Mouse (Mus musculus): ENCODE data around the gene Slc5a9. TPM values are rescaled to one million over a fixed set of nuclear protein-coding genes. Genes with fewer than 3 reads are reported as not detected.

Slc5a9 gene
- polyA plus RNA-seq, 1 experiment from 2014 or later = 0.22 TPM

GRCm38 (mm10) chr4:111867743-111868401 is 34.8 kb downstream of the Slc5a9 start:
- Histone ChIP-seq H3K27me3 (no peaks in the 10 kb centered on the region), H3K4me2 (replicated peaks) (no peak overlapping the region), H3K36me3 (no peaks in the 10 kb centered on the region), H3K9me3 (no peaks in the 10 kb centered on the region; the same call in 1 of the 2 replicates), H3K9ac (no peak overlapping the region), H3K27ac (no peak overlapping the region), H3K4me3 (no peak overlapping the region), H3K4me1 (no peaks in the 10 kb centered on the region)
- WGBS = 83% methylated on average over 2 of the region's 2 CpGs
- ATAC-seq (ENCODE audit: low FRiP score, low read depth) = no peak

- H3K4me2 ChIP-seq (replicated peaks) = no peak overlapping the region
- no peaks in the 10 kb centered on the region for H3K27me3 ChIP-seq
- no peak for ATAC-seq (ENCODE audit: low FRiP score, low read depth)
- H3K9ac ChIP-seq = no peak overlapping the region
- no peak overlapping the region for H3K27ac ChIP-seq
- H3K9me3 ChIP-seq = no peaks in the 10 kb centered on the region; the same call in 1 of the 2 replicates
- H3K4me3 ChIP-seq = no peak overlapping the region
- H3K36me3 ChIP-seq = no peaks in the 10 kb centered on the region
- no peaks in the 10 kb centered on the region for H3K4me1 ChIP-seq
- 64% methylated on average over 5 of the region's 5 CpGs for WGBS
These were observed 36.0 kb downstream of the Slc5a9 start for GRCm38 (mm10) chr4:111866701-111867100.

GRCm38 (mm10) chr4:111852626-111853025 is 50.1 kb downstream of the Slc5a9 start:
- Histone ChIP-seq H3K27ac (no peak overlapping the region), H3K36me3 (no peaks in the 10 kb centered on the region), H3K4me2 (replicated peaks) (no peak overlapping the region), H3K4me3 (no peak overlapping the region), H3K27me3 (no peaks in the 10 kb centered on the region), H3K4me1 (no peaks in the 10 kb centered on the region), H3K9ac (no peak overlapping the region), H3K9me3 (no peaks in the 10 kb centered on the region)
- ATAC-seq (ENCODE audit: low FRiP score, low read depth) = no peak

GRCm38 (mm10) chr4:111838882-111839281 is 63.8 kb downstream of the Slc5a9 start:
- Histone ChIP-seq H3K36me3 (no peaks in the 10 kb centered on the region), H3K9me3 (no peaks in the 10 kb centered on the region), H3K27me3 (no peaks in the 10 kb centered on the region), H3K27ac (no peak overlapping the region), H3K4me3 (no peak overlapping the region), H3K9ac (no peak overlapping the region), H3K4me1 (no peaks in the 10 kb centered on the region), H3K4me2 (replicated peaks) (no peak overlapping the region)
- ATAC-seq (ENCODE audit: low FRiP score, low read depth) = no peak
- WGBS = 95% methylated on average over 6 of the region's 6 CpGs

Other genes with a start within 250 kb of the Slc5a9 start
- gene Spata6, start 182.9 kb downstream of the Slc5a9 start, polyA plus RNA-seq (2015; fragmentation: Nextera tagmentation; extraction: Ambion mirVana) = 32.1 and 34.9 TPM in 2 replicates
- not detected in 2 replicates for gene Skint8, start 16.5 kb upstream of the Slc5a9 start, polyA plus RNA-seq (2015; fragmentation: Nextera tagmentation; extraction: Ambion mirVana)
- gene Skint7, start 70.0 kb upstream of the Slc5a9 start, polyA plus RNA-seq (2015; fragmentation: Nextera tagmentation; extraction: Ambion mirVana) = not detected in 2 replicates
- gene Skint1, start 103.4 kb upstream of the Slc5a9 start, polyA plus RNA-seq (2015; fragmentation: Nextera tagmentation; extraction: Ambion mirVana) = not detected in 2 replicates
- not detected in 2 replicates for gene Skint4, start 169.1 kb upstream of the Slc5a9 start, polyA plus RNA-seq (2015; fragmentation: Nextera tagmentation; extraction: Ambion mirVana)